Mouse (Mus musculus): Measurements from ENCODE around the gene Emilin2.
"Not testable (repeated sequence)": the region's sequence is repeated elsewhere in the genome, so short reads cannot be mapped to it uniquely, and the experiment has no call there.

The Emilin2 gene

DNA sequence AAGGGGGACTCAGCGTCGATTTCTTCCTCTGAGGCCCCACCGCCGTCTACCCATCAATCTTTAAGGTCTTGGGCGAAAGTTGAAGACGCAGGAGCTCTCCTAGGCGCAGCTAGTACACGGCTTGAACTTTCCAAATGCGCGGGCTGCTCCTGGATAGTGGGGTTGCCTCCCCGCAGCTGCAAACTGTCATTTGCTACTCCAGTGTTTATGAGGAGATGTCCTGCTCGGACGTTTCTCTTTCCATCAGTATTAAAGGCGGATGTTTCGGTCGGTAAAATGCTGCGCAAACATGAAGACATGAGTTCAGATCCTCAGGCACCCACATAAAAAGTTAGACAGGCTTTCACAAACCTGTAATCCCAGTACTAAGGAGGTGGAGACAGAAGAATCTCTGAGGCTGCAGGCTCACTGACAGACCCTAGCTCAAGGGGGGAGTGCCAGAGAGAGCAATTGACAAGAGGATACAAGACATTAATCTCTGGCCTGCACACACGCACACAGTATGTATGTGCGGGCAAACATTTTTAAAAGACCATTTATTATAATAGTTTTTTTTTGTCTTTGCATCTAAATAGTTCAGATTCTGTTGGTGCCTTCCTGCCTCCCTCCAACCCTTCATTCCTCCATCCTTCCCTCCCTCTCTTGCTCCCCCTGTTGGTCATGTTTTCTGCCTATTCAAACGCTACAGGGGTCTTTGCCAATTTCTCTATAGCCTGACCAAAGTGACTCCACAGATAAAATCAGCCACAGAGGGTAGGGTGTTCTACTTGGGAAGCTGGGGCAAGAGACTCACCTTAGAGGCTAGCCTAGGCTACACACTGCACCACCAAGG lies at the start of gene Emilin2:
TSS of gene Emilin2 (minus strand) at position 639 of the 832 bp plus-strand sequence.
- peak in 1 of 2 experiments; percentile 18 for DNase-seq

DNA sequence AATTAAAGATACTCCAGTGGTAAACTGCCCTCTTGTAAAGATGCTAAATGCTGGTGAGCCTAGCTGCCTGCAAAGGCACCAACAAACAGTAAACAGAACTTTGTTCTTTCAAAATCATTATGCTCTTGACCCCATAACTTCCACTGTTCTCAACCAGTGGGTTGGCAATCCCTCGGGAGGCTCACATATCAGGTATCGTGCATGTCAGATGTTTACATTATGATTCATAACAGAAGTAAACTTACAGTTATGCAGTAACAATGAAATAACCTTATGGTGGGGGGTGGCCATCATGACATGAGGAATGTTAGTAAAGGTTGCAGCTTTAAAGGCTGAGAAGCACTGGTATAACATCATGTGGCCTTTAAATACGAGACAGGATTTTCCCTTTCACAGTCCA lies 43.7 kb upstream of the Emilin2 start:
- DNase-seq, result no peak

DNA sequence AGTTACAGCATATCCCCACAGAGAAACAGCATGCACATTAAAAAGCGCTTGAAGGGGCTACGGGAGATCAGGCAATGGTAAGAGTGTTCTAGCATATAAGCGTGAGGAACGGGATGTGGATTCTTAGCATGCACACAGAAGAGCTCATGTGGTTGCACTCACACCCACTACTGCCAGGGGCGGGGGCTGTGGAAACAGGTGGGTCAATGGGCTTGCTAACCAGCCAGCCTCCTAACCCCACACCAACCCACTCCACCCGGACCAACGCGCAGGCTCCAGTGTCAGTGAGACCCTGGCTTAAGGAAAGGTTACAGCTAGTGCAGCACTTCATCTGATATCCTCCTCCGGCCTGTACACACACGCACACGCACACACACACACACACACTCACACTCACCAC lies 42.4 kb upstream of the Emilin2 start:
- DNase-seq, result no peak

DNA sequence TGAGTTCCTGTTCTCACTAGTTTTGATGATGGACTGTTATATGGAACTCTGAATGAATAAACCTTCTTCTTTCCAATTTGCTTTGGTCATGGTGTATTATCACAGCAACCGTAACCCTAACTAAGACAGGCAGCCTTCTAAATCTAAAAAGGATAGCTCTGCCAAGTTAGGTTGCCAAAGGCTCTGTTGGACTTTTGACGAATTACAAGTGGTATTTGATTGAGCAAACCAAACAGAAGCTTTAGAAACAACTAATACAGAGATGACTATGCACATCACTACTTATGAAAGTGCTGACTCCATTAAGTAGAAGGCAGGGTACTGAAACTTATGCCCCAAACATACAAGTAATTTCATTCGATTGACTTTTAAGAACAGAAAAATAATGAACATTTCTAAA lies 36.4 kb upstream of the Emilin2 start:
- no peak for DNase-seq

DNA sequence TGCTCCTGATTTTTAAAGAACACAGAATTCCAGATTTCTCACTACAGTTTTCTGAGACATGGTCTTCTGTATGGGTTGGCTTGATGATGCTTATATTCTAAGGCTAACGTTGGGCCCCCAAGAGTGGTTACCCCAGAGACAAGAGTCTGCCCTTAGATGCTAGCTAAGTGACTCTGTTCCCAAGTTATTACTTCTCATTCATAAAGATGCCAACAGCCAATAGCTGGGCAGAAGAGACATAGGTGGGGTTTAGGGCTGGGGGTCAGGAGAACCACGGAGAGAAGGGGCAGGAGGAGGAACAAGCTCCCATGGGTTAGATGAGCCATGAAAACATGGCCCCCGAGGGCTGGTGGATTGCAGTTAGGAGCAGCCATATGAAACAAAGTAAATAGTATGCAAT lies 30.2 kb upstream of the Emilin2 start:
- no peak for DNase-seq

DNA sequence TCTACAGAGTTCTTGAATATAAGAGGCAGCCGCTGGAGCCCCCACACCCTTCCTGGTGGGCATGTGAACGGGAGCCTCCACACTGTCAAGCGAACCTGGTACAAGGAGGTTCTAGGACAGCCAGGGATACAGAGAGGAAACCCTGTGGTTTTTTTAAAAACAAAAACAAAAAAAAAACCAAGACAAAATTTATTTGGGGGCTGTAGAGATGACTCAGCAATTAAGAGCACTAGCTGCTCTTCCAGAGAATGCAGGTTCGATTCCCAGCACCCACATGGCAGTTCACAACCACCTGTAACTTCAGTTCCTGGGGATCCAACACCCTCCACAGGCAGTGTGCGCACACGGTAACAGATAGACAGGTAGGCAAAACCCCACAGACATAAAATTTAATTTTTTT lies 26.8 kb upstream of the Emilin2 start:
- no peak for DNase-seq

DNA sequence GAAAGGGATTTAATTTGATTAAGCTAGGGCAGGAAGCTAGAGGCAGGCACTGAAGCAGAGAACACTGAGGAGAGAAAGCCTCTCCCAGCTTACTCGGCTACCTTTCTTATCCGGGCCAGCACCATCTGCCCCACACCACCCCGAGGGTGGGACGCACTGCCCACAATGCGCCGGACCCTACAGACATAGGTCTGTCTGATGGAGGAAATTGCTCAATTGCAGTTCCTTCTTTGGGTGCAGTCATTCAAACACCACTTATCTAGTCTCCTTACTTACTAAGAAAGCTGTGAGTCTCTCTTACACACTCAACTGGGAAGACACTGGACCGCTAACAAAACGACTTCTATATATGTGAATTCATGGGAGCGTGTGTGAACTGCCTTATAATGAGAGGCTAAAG lies 25.8 kb upstream of the Emilin2 start:
- DNase-seq, result no peak

DNA sequence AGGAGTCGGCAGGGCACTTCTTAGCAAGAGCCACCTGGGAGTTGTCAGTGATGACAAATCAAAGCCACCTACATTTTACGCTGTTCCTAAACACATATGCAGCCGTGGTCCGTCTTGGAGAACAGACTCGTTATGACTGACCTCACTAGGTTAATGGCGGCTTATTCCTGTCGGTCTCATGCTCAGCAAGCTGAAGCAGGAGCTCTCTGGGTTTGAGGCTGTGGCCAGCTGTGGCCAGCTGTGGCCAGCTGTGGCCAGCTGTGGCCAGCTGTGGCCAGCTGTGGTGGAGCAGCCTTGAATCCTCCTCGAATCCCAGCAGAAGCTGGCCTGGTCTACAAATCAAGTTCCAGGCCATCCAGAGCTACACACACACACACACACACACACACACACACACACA lies 24.6 kb upstream of the Emilin2 start:
- no peak for DNase-seq

DNA sequence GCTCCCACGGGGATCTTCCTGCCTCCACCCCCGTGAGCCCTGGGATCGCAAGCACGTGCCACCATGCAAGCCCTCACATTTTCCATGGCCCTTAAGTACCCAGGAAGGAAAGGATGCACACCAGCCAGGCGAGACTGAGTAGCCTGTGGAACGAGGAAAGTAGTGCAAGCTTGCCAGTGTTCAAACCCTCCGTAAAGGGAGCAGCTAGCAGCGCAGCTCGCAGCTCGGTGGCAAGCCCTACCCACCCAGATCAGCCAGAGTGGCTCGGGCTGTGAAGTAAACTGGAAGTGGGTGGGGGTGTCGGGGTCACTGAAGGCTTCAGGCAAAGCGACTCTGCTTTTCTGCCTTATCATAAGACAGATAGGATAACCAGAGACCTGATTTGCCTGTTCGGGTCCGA lies 20.5 kb upstream of the Emilin2 start:
- no peak for DNase-seq

DNA sequence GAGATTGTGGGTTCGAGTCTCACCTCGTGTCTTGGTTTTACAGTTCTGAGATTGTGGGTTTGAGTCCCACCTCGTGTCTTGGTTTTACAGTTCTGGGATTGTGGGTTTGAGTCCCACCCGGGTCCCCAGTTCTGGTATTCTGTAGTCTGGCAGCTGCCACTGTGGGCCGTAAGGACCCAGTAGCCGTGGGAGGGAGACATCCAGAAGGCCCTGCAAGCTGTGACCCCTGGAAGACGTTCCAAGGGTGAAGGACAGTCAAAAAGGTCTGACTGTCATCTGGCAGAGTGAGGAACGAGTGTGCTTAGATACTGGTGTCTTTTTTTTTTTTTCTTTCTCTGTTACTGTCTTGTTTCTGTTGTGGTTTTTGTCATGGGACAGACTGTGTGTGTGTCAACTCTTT lies 9.0 kb upstream of the Emilin2 start:
- DNase-seq, result not testable (repeated sequence)

DNA sequence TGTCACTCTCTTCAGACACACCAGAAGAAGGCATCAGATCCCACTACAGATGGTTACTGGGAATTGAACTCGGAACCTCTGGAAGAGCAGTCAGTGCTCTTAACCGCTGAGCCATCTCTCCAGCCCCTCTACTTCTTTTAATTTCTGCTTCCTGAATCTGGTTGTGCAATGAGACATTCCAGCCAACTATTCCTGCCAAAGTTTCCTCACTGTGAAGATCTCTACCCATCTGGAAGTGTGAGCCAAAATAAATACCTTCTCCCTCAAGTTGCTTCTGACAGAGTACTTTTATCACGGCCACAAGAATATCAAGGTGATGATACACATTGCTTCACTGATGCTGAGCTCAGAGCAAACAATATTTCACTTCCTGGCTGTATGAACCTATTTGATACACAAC lies 7.6 kb upstream of the Emilin2 start:
- DNase-seq, result no peak

DNA sequence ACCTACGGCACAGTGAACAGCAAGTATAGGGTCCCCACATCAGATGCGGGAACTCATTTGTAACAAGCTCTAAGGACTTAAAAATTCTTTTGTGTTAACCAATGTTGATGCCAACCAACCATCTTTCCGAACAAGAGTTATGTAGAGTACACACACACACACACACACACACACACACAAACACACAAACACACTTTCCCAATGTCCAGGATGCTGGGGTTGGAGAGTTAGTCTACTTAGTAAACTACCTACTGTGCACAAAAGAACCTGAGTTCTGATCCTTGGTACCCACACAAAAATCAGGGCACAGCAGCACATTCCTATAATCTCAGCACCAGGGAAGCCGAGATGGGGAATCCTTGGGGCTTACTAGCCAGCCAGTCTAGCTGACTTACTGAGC lies 5.8 kb upstream of the Emilin2 start:
- DNase-seq, result no peak

DNA sequence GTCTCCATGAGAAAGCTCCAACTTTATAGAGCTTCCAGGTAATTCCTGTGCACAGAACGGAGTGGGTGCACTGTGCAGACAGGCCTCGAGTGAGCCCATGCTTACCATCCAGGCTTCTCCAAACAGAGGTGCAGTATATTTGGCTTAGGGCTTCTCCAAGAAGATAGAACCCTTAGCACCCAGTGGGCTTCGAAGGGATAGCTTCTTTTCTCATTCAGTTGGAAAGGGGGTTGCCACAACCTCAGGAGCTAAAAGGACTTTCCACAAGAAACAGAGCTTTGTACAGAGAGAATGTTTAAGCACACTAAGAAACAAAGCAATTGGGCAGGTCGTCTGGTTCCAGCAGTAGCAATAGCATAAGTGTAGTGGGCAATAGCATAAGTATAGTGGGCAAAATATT lies 2.5 kb upstream of the Emilin2 start:
- DNase-seq, result no peak

DNA sequence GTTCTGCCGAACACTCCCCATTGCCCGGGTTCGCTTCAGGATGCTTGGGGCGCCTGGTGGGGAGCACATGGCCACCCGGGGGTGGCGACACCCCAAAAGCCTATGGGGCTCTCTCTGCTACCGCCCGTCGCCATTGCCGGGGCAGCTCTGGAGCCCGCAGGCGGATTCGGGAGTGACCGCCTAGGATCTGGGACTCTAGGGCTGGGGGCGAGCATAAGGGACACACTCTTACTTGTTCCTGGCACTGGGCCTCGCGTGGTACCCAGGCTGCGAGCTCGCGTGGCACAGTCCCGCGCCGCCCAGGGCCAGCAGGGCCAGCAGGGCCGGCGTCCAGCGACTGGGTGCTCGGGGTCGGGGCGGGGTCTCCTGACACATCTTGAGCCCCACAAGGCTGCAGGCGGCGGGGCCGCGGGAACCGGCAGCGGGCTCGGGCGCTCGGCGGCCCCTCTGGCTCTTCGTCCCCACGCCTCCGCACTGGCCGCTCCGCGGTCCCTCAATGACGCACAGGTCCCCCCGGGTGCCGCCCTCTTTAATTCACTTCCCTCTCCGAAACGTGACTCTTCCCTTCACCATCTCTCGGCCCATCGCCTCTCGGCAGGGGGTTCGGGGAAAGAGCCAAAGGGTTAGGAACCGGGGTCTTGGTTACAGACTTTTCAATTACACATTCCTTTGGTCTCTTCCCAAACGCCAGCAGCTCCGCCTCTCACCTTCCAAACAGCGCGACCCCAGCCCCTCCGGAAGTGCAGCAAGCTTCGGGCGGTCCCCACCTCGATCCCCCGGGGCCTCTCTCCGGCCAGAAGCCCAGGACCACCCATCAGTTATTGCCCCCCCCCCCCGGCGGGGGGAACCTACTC lies 1.1 kb downstream of the Emilin2 start:
- peak; percentile 19 to 31 for DNase-seq

DNA sequence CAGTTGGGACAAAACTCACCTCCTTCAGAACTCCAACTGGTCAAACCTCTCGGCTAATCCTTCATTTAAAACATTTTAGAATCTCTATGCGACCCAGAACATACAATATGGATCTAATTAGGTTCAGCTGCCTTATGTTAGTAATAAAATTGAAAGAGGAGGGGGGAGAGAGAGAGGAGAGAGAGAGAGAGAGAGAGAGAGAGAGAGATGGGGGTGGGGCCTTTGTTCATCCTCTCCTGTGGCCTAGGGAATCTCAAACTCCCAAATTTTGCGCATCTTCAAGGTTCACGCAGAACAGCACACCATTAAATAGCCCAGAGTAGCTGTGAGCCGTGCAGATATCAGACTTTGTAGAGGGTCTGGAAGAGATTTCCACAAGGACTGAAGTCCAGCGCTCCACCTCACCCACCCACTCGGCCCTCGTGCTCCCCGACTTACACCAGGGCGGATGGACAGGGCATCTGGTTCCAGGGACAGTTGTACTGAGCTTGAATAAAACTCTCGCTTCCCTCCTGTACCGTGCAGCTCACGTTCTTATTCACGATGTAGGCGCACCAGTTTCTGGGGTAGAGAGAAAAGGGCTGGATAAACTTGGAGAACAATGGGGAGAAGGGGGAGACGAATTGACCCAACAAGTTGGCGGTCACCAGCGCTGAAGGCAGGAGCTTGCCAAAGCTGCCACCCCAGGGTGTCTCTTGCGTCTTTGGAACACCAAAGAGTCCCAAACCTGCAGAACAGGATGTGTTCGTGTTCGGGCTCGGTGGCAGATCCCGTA lies 1.9 kb downstream of the Emilin2 start:
- DNase-seq, result no peak

DNA sequence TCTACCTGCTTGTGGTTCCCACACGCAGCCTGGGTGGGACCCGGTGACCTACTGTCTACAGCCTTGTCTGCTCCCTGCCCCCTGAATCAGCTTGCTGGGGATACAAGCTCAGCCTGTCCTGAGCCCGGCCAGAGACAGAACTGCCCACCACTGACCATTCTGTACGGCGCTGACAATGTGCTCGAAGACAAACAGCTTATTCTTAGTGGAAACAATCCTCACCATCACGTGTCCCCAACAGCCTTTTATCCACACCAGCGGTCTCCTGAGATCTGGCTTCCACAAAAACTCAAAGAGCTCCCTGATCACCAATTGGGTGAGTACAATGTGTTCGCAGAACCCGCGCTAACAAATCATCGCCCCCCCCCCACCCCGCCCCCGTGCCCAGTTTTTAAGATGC lies 2.6 kb downstream of the Emilin2 start:
- no peak for DNase-seq

DNA sequence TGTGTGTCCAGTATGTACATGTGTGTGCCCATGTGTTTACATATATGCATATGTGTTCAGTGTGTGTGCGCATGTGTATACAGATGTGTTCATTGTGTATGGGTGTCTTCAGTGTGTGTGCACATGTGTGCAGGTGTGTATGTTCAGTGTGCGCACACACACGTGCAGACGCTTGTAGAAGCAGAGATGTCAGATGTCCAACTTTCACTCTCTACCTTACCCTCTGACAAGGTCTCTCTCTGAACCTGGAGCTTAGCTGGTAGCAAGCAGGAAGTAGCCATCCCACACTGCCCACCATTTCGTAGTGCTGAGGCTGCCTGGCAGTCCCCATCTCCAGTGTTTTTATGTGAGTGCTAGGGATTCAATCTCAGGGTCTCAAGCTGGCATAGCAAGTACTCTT lies 3.5 kb downstream of the Emilin2 start:
- no peak for DNase-seq

DNA sequence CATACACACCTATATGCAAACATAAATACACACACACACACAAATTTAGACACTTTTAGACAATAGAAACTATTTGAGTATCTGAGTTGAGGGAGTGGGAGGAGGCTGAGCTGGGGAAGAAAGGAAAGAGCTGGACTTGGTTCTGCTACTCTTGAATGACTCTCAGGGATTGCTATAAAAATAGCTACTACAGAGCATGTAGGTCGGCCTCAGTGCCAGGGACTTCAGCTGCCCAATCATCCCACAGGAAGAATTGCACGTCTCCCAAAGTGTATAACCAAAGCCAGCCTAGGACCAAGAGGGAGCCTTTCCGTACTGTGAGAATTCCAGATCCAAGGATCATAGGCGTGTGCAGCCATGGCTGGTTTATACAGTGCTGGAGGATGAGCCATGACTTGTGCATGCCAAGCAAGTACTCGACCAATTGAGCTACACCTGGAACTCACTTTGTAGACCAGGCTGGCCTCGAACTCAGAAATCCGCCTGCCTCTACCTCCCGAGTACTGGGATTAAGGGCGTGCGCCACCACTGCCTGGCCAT lies 4.5 kb downstream of the Emilin2 start:
- no peak for DNase-seq

DNA sequence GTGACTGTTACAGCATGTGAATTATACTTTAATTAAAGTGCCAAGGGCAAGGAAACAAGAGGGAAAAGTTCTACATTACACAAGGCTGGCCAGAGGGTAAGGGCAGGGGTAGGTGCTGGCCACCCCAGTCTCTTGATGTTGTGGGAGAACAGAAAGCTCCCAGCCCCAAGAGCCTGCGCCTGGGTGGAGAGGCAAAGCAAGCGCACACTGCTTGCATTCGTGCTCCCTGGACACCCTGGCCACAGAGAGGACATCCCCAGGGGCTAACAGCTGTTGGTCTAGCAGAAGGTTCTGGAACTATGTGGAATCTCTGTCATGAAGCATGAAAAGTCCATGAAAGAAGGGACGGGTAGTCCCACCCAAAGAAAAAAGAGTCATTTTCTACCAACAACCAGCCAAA lies 5.1 kb downstream of the Emilin2 start:
- no peak for DNase-seq

DNA sequence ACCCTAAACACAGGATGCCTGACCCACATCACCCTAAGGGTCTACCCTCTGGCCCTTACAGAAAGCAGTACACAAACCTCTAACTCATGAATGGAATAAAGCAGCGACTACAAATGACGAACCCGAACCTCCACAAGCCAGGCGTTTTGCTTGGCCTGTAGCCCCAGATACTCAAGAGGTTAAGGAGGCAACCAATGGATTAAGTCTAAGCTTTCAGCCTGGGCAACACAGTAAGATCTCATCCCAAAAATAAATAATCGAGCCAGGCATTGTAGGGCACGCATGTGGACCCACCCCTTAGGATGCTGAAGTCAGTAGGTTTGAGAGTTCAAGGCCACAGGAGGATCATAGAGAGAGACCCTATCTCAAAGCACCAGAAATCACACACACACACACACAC lies 5.7 kb downstream of the Emilin2 start:
- DNase-seq, result no peak

DNA sequence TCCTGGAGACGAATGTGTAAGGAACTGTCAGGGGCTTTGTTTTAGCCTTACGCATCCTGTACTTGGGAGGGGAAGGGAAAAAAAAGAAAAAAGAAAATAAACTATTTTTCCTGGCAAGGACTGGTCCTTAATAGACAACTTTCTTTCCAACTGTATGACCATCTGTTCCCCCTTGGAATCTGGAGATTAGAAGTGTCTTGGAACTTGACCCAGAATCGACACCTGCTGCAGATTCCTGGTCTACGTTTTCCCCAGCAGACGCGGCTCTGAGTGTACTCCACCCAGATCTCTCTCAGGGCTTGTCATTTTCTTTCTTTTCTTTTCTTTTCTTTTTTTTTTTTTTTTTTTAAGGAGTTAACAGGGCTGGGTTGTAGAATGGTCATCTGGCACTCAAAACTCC lies 8.3 kb downstream of the Emilin2 start:
- DNase-seq, result peak in 1 of 2 experiments; percentile 18

DNA sequence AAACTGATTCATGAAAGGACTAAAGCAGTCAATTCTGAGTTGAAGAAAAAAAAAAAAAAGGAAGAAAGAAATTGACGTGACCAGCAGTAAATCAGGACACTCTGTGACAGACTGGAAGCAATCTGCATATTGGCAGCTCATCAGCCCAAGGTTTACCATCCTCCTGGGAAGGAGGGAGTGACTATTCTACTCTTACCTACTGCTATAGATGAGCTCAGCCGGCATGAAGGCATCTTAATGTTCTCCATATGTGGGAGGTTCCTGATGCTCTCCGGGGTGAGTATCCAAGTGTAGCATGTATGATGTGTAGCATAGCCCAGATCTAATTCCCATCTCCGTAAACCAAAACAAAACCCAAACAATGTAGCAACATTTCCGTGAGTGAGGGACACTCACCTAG lies 10.4 kb downstream of the Emilin2 start:
- no peak for DNase-seq

DNA sequence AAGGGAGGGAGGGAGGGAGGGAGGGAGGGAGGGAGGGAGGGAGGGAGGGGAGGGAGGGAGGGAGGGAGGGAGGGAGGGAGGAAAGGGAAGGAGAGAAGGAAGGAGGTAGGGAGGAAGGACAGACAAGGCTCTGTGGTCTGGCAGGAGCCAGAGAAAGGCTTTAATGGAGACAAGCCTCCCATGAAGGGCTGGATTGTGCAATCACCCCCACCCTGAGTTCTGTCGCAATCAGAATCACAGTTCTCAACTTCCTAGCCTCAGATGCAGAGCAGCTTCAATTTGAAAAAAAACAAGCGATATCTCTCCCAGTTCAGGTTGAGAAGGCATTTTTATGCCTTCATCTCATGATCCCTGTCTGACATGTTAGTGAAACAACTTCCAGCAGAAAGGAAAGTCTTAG lies 11.4 kb downstream of the Emilin2 start:
- DNase-seq, result no peak

All from cerebellum, postnatal 25 days (tissue).